10 mouse cellular contexts compared by ENCODE assay signal in the genomic region with DNA sequence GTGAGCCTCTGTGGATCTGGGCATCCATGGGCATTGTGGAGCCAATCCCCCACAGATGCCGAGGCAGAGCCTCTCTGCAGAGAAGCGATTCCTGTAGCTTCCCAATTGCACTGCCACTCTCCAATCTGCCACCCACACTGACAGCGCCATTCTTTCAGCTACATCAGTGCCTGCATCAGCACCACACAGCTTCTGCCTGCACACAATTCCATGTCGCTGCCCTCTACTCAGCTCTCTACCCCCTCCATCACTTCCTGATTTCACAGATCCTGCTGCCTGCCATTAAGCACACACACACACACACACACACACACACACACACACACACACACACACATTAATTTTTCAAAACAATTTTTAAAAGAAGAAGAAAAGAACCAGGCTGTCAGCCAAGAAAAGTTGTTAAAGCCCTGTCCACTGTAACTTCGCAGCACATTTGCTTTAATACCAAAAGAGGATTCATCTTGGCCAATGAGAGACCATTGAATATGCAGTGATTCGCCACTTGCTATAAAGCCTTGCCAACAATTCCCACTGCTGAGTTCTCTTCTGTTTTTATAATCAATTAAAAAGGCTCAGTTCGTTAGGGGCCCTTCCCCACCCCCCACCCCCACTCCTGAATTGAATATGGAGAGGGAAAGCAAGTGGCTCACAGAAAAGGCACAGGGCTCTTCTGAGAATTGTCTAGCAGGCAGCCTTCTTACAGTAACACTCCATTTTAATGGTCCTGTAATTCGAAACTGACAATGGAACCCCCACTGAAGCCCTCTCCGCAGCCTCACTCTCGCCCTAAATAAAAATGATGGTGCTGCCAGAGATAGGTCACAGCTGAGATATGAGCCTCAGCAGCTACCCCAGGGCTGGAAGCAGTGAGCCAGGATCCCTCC.
DNase-seq lines count a peak whose midpoint lies in the region; ATAC-seq and TF ChIP-seq lines count a peak whose summit lies in the region.
"Had no signal": no experiment of that assay in that cellular context is flagged by ENCODE, and none has a peak within 500 bp of the region (broad histone marks: within the 10 kb centered on the region; RNA-seq: fewer than 3 reads in every experiment).

No protein-coding gene starts in this region.

- H3K9ac ChIP-seq in kidney, postnatal 0 days (ENCODE audit: low read depth, low read length): no peak overlapping the region
- peak overlapping the region; percentile 12; the same call in 1 of the 2 replicates for H3K9ac ChIP-seq in forebrain, embryonic 12.5 days
- H3K9ac ChIP-seq in hindbrain, embryonic 16.5 days (ENCODE audit: low read depth, low read length): no peak overlapping the region
- no peak overlapping the region for H3K9ac ChIP-seq in midbrain, postnatal 0 days (replicated peaks; ENCODE audit: low read length, poor library complexity, severe bottlenecking)

- H3K36me3 ChIP-seq in kidney, postnatal 0 days (ENCODE audit: insufficient read depth, low read length): no peaks in the 10 kb centered on the region
- H3K36me3 ChIP-seq in forebrain, embryonic 12.5 days (replicated peaks): no peaks in the 10 kb centered on the region
- no peaks in the 10 kb centered on the region for H3K36me3 ChIP-seq in hindbrain, embryonic 16.5 days (ENCODE audit: control insufficient read depth, insufficient read depth, low read length)
- no peaks in the 10 kb centered on the region for H3K36me3 ChIP-seq in midbrain, postnatal 0 days (ENCODE audit: insufficient read depth, low read length)

- no peaks in the 10 kb centered on the region for H3K9me3 ChIP-seq in kidney, postnatal 0 days (replicated peaks; ENCODE audit: low read length)
- H3K9me3 ChIP-seq in forebrain, embryonic 12.5 days: no peaks in the 10 kb centered on the region
- H3K9me3 ChIP-seq in hindbrain, embryonic 16.5 days (ENCODE audit: control insufficient read depth, low read length): no peaks in the 10 kb centered on the region
- H3K9me3 ChIP-seq in midbrain, postnatal 0 days (ENCODE audit: low read length): no peaks in the 10 kb centered on the region

- H3K27ac ChIP-seq in kidney, postnatal 0 days: no peak overlapping the region
- peak overlapping the region; percentile 87 for H3K27ac ChIP-seq in forebrain, embryonic 12.5 days
- peak overlapping the region; percentile 32; the same call in 1 of the 2 replicates for H3K27ac ChIP-seq in hindbrain, embryonic 16.5 days (ENCODE audit: low read depth, low read length)
- no peak overlapping the region for H3K27ac ChIP-seq in midbrain, postnatal 0 days (ENCODE audit: low read depth, low read length)

- 17% methylated on average over 10 of the region's 10 CpGs for WGBS in kidney, postnatal 0 days
- WGBS in forebrain, embryonic 12.5 days: 13% methylated on average over 10 of the region's 10 CpGs
- 18% methylated on average over 10 of the region's 10 CpGs for WGBS in hindbrain, embryonic 16.5 days
- 20% methylated on average over 10 of the region's 10 CpGs for WGBS in midbrain, postnatal 0 days

- H3K4me1 ChIP-seq in kidney, postnatal 0 days (replicated peaks; ENCODE audit: insufficient read depth, low read length): no peaks in the 10 kb centered on the region
- peaks cover 23% of the 10 kb centered on the region for H3K4me1 ChIP-seq in forebrain, embryonic 12.5 days
- H3K4me1 ChIP-seq in hindbrain, embryonic 16.5 days (ENCODE audit: control insufficient read depth, insufficient read depth, low read depth, low read length): peaks cover 10% of the 10 kb centered on the region
- H3K4me1 ChIP-seq in midbrain, postnatal 0 days (ENCODE audit: insufficient read depth, low read length): no peaks in the 10 kb centered on the region

- H3K27me3 ChIP-seq in kidney, postnatal 0 days (ENCODE audit: insufficient read depth, low read length): no peaks in the 10 kb centered on the region
- no peaks in the 10 kb centered on the region for H3K27me3 ChIP-seq in forebrain, embryonic 12.5 days
- H3K27me3 ChIP-seq in hindbrain, embryonic 16.5 days (replicated peaks; ENCODE audit: control insufficient read depth, insufficient read depth, low read length): no peaks in the 10 kb centered on the region
- no peaks in the 10 kb centered on the region for H3K27me3 ChIP-seq in midbrain, postnatal 0 days (ENCODE audit: insufficient read depth, low read length)

- DNase-seq in kidney, postnatal 0 days (ENCODE audit: low spot score): peak; percentile 84
- no peak for DNase-seq in kidney, adult 18-20 months
- DNase-seq in midbrain, postnatal 0 days (ENCODE audit: low spot score): peak; percentile 44
- DNase-seq in lung, postnatal 10 days: no peak
- DNase-seq: cerebellum, adult 11 months; lung, postnatal 4 days had no signal

- no peak; the same call in 1 of the 2 replicates for ATAC-seq in kidney, postnatal 0 days (replicated peaks; ENCODE audit: low FRiP score, low read depth)
- ATAC-seq in forebrain, embryonic 12.5 days (ENCODE audit: low FRiP score): peak; percentile 71; the same call in 1 of the 2 replicates
- peak; percentile 72 for ATAC-seq in hindbrain, embryonic 16.5 days
- no peak for ATAC-seq in midbrain, postnatal 0 days (ENCODE audit: low FRiP score)
- no peak for ATAC-seq in megakaryocyte-erythroid progenitor cell, adult 5-6 weeks (replicated peaks; ENCODE audit: low FRiP score, low TSS enrichment, poor library complexity, severe bottlenecking)
- ATAC-seq in activated CD4-positive, CD25-positive, alpha-beta regulatory T cell, adult 4 months: no peak

- no peak overlapping the region for H3K4me2 ChIP-seq in kidney, postnatal 0 days (ENCODE audit: low read length)
- peak overlapping the region; percentile 39 for H3K4me2 ChIP-seq in forebrain, embryonic 12.5 days
- H3K4me2 ChIP-seq in hindbrain, embryonic 16.5 days (ENCODE audit: low read length): peak overlapping the region; percentile 16
- peak overlapping the region; percentile 15; the same call in 1 of the 2 replicates for H3K4me2 ChIP-seq in midbrain, postnatal 0 days (ENCODE audit: low read depth, low read length, poor library complexity, severe bottlenecking)

- TF ChIP-seq CTCF in kidney, postnatal 0 days (IDR thresholded peaks at IDR 0.05; ENCODE audit: low read depth): no peak
- TF ChIP-seq CTCF in midbrain, postnatal 0 days (IDR thresholded peaks at IDR 0.05): no peak

- H3K4me3 ChIP-seq in kidney, postnatal 0 days (replicated peaks; ENCODE audit: low read depth, low read length): no peak overlapping the region
- no peak overlapping the region for H3K4me3 ChIP-seq in forebrain, embryonic 12.5 days (replicated peaks)
- no peak overlapping the region for H3K4me3 ChIP-seq in hindbrain, embryonic 16.5 days (ENCODE audit: low read length)
- no peak overlapping the region for H3K4me3 ChIP-seq in midbrain, postnatal 0 days (ENCODE audit: low read depth, low read length)

Comparison
In these comparisons a context has a peak if more than half of its experiments do, and no peak if none do; other contexts are left out.
1. DNase-seq: peak in kidney, postnatal 0 days (single experiment) and midbrain, postnatal 0 days (single experiment); none in kidney, adult 18-20 months (single experiment) and lung, postnatal 10 days (single experiment).
2. ATAC-seq: peak in forebrain, embryonic 12.5 days (single experiment) and hindbrain, embryonic 16.5 days (single experiment); none in kidney, postnatal 0 days (single experiment), midbrain, postnatal 0 days (single experiment), megakaryocyte-erythroid progenitor cell, adult 5-6 weeks (single experiment) and activated CD4-positive, CD25-positive, alpha-beta regulatory T cell, adult 4 months (single experiment).
3. H3K27ac ChIP-seq: peak in forebrain, embryonic 12.5 days (single experiment) and hindbrain, embryonic 16.5 days (single experiment); none in kidney, postnatal 0 days (single experiment) and midbrain, postnatal 0 days (single experiment).